Mouse (Mus musculus) adrenal gland, postnatal 14 days (tissue): ENCODE data around the gene Prdm13. TPM values are rescaled to one million over a fixed set of nuclear protein-coding genes. Genes with fewer than 3 reads are reported as not detected.

Experiments
- DNase-seq: peaks from one replicate; pipeline ENCODE4 v3.0.0; 2021; ENCODE audit warnings: mixed read lengths
- total RNA-seq: library from RNA; stranded (reverse); gene quantifications from 2 replicates; pipeline ENCODE4 v1.2.3, GENCODE M21; 2021

Prdm13 gene
- total RNA-seq, 1 experiment from 2014 or later, result not detected

GRCm38 (mm10) chr4:21678101-21678974 lies 7.4 kb downstream of the Prdm13 start:
- no peak for DNase-seq

GRCm38 (mm10) chr4:21674691-21675090 lies 11.1 kb downstream of the Prdm13 start:
- no peak for DNase-seq

GRCm38 (mm10) chr4:21674042-21674441 lies 11.7 kb downstream of the Prdm13 start:
- no peak for DNase-seq

GRCm38 (mm10) chr4:21665961-21666360 lies 19.8 kb downstream of the Prdm13 start:
- no peak for DNase-seq

GRCm38 (mm10) chr4:21658184-21658583 lies 27.6 kb downstream of the Prdm13 start:
- no peak for DNase-seq

GRCm38 (mm10) chr4:21629275-21629583 lies 56.5 kb downstream of the Prdm13 start:
- no peak for DNase-seq

GRCm38 (mm10) chr4:21628367-21629274 lies 57.1 kb downstream of the Prdm13 start:
- no peak for DNase-seq

Other genes starting within 250 kb of the Prdm13 start
- 19.5 and 19.9 TPM in 2 replicates for gene Ccnc, start 41.7 kb upstream of the Prdm13 start, total RNA-seq
- gene Usp45, start 81.2 kb upstream of the Prdm13 start, total RNA-seq, result 21.9 and 22.9 TPM in 2 replicates
- 13.4 and 13.7 TPM in 2 replicates for gene Tstd3, start 81.2 kb upstream of the Prdm13 start, total RNA-seq
- gene Pnisr, start 161.6 kb upstream of the Prdm13 start, total RNA-seq, result 94.3 and 122 TPM in 2 replicates
- gene Coq3, start 193.7 kb upstream of the Prdm13 start, total RNA-seq, result 22.5 and 22.9 TPM in 2 replicates
- 5.2 TPM in 2 replicates for gene Faxc, start 245.4 kb upstream of the Prdm13 start, total RNA-seq